Comparison of ENCODE assay signal across 27 mouse cellular contexts in the genomic region with DNA sequence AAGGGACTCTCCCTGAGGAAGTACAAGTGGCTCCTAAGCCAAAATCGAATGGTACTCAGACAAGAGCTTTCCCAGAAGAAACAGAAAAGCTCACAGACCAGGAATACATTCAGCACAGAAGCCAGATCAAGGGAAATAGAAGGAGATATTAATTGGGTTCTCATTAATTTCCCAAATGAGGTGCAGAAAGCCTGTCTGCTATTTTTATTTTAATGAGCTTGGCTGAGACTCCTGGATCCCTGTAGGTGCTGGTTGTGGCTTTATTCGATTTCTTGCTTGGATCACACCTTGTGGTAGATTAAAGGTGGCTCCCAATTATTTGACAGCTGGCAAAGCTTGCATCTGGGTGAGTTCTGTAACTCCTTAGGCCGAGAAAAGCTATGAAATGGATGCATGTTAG. TPM values are rescaled to one million over a fixed set of nuclear protein-coding genes. Genes with fewer than 3 reads are reported as not detected.
"Had no signal": no experiment of that assay in that cellular context is flagged by ENCODE, and none has a peak within 500 bp of the region (broad histone marks: within the 10 kb centered on the region; RNA-seq: fewer than 3 reads in every experiment).

No protein-coding gene starts in this region.

- H3K4me2 ChIP-seq: limb, embryonic 13.5 days; liver, embryonic 12.5 days; liver, embryonic 15.5 days; lung, embryonic 15.5 days; midbrain, embryonic 11.5 days; neural tube, embryonic 13.5 days; stomach, embryonic 15.5 days had no signal

- DNase-seq: kidney, adult 2 months; kidney, postnatal 25 days; layer of hippocampus, adult 9-11 months; liver; lung, adult 18-20 months; lung, postnatal 10 days; lung, postnatal 36 days; retina, postnatal 1 day; right cerebral cortex, postnatal 25 days; spleen, adult 18-20 months; thymus, postnatal 25 days had no signal

- H3K36me3 ChIP-seq: limb, embryonic 10.5 days; limb, embryonic 13.5 days; liver, embryonic 12.5 days; liver, embryonic 15.5 days; lung, embryonic 15.5 days; neural tube, embryonic 13.5 days; stomach, embryonic 15.5 days had no signal

- H3K4me1 ChIP-seq: limb, embryonic 13.5 days; liver, embryonic 12.5 days; liver, embryonic 15.5 days; lung, embryonic 15.5 days; megakaryocyte, embryonic 14.5 days; stomach, embryonic 15.5 days had no signal

- H3K9me3 ChIP-seq: limb, embryonic 10.5 days; limb, embryonic 13.5 days; liver, embryonic 12.5 days; liver, embryonic 15.5 days; lung, embryonic 15.5 days; megakaryocyte, embryonic 14.5 days; neural tube, embryonic 13.5 days; stomach, embryonic 15.5 days had no signal

- ATAC-seq: liver, embryonic 12.5 days had no signal

- H3K27ac ChIP-seq: kidney, postnatal 0 days; layer of hippocampus, adult 2 months; limb, embryonic 10.5 days; limb, embryonic 13.5 days; liver, embryonic 12.5 days; liver, embryonic 15.5 days; lung, embryonic 15.5 days; neural tube, embryonic 13.5 days; stomach, embryonic 15.5 days had no signal

- H3K4me3 ChIP-seq: layer of hippocampus, adult 2 months; limb, embryonic 10.5 days; limb, embryonic 13.5 days; liver, embryonic 12.5 days; liver, embryonic 15.5 days; lung, embryonic 15.5 days; megakaryocyte, embryonic 14.5 days; myocyte; neural tube, embryonic 13.5 days; stomach, embryonic 15.5 days had no signal

- H3K27me3 ChIP-seq: liver, embryonic 15.5 days; lung, embryonic 15.5 days; megakaryocyte, embryonic 14.5 days; neural tube, embryonic 13.5 days; stomach, embryonic 15.5 days had no signal

- H3K9ac ChIP-seq: limb, embryonic 13.5 days; liver, embryonic 12.5 days; liver, embryonic 15.5 days; lung, embryonic 15.5 days; neural tube, embryonic 13.5 days; stomach, embryonic 15.5 days had no signal

RNA-seq across cellular contexts. Expression of a gene that starts 35.2 kb away (rescaled TPM):
- total RNA-seq: monocyte, adult 5-6 weeks had no signal
- polyA plus RNA-seq: myocyte had no signal

RNA-seq across cellular contexts. Expression of a gene that starts 59.2 kb away (rescaled TPM):
- total RNA-seq: layer of hippocampus, adult 2 months; layer of hippocampus, postnatal 25 days; left cerebral cortex, adult 18-20 months; left cerebral cortex, postnatal 25 days; monocyte, adult 5-6 weeks had no signal
- polyA plus RNA-seq: kidney, adult 2 months; limb, embryonic 13.5 days; midbrain, embryonic 11.5 days; neural tube, embryonic 13.5 days had no signal
